Mouse (Mus musculus) bone marrow, adult 2 months (tissue): ENCODE results near the gene Uba7.

Source experiments
- CTCF ChIP-seq: fragments of 200-500 bp; IDR thresholded peaks from 2 replicates; pipeline ENCODE4 v1.5.1; 2011; ENCODE audit warnings: low read length, control low read depth; ENCODE audit not compliant: control insufficient read depth, insufficient read depth
- POLR2A ChIP-seq: fragments of 200-500 bp; IDR thresholded peaks from 2 replicates; pipeline ENCODE4 v1.6.1; 2011; ENCODE audit warnings: low read depth, mild to moderate bottlenecking, control low read depth, low read length, borderline replicate concordance; ENCODE audit not compliant: control insufficient read depth

GRCm38 (mm10) chr9:107984754-107985055 is 9.4 kb downstream of the Uba7 start:
- TF ChIP-seq CTCF (no peak), POLR2A (no peak)
